Mouse (Mus musculus) lung, embryonic 16.5 days (tissue): Measurements from ENCODE around the gene Slc4a5. TPM values are rescaled to one million over a fixed set of nuclear protein-coding genes. Genes with fewer than 3 reads are reported as not detected.
A peak's percentile ranks its signal among the peaks of the same experiment; 100 is the strongest.

Experiments
- ATAC-seq: fragments of 200-750 bp; cut with Nextera tagmentation; 2 replicates; pipeline ENCODE4 v1.8.0; 2017; ENCODE audit warnings: low read depth, mild to moderate bottlenecking, moderate library complexity
- H3K27ac ChIP-seq: fragments of 300-500 bp; sonication (generic); 2 replicates; pipeline ENCODE4 v1.5.1; 2014; ENCODE audit warnings: mild to moderate bottlenecking, control low read depth, low read length
- H3K27me3 ChIP-seq: fragments of 300-500 bp; sonication (generic); 2 replicates; pipeline ENCODE4 v1.6.1; 2014; ENCODE audit warnings: low read depth, low read length, mixed read lengths; ENCODE audit not compliant: control insufficient read depth, insufficient read depth
- H3K36me3 ChIP-seq: fragments of 300-500 bp; sonication (generic); 2 replicates; pipeline ENCODE4 v1.6.1; 2014; ENCODE audit warnings: low read length; ENCODE audit not compliant: control insufficient read depth, insufficient read depth
- H3K4me1 ChIP-seq: fragments of 300-500 bp; sonication (generic); replicated peaks from 2 replicates; pipeline ENCODE4 v1.6.1; 2014; ENCODE audit warnings: low read length, mixed read lengths; ENCODE audit not compliant: control insufficient read depth, insufficient read depth
- H3K4me2 ChIP-seq: fragments of 300-500 bp; sonication (generic); 2 replicates; pipeline ENCODE4 v1.6.1; 2014; ENCODE audit warnings: low read depth, low read length, control low read depth
- H3K4me3 ChIP-seq: fragments of 300-500 bp; sonication (generic); 2 replicates; pipeline ENCODE4 v1.5.1; 2014; ENCODE audit warnings: mild to moderate bottlenecking, low read length, control low read depth
- H3K9ac ChIP-seq: fragments of 300-500 bp; sonication (generic); 2 replicates; pipeline ENCODE4 v1.6.1; 2014; ENCODE audit warnings: low read length, control low read depth
- H3K9me3 ChIP-seq: fragments of 300-500 bp; sonication (generic); 2 replicates; pipeline ENCODE4 v1.6.1; 2016; ENCODE audit warnings: low read length; ENCODE audit not compliant: control insufficient read depth
- WGBS: fragments of 180-500 bp; shearing (Covaris S2); extraction: QIAGEN DNeasy Blood & Tissue Kit; methylation state at CpG from one replicate; pipeline ENCODE4 v1.1.7; 2014; 5-methylcytosine and 5-hydroxymethylcytosine counted together
- polyA plus RNA-seq: library from polyadenylated mRNA; unstranded; fragments of >200 nt; fragmentation: Nextera tagmentation; extraction: Ambion mirVana; gene quantifications from 2 replicates; pipeline ENCODE4 v1.2.1, GENCODE M21; 2015

Gene Slc4a5
- polyA plus RNA-seq, 1 experiment from 2014 or later = 2.1 TPM

DNA sequence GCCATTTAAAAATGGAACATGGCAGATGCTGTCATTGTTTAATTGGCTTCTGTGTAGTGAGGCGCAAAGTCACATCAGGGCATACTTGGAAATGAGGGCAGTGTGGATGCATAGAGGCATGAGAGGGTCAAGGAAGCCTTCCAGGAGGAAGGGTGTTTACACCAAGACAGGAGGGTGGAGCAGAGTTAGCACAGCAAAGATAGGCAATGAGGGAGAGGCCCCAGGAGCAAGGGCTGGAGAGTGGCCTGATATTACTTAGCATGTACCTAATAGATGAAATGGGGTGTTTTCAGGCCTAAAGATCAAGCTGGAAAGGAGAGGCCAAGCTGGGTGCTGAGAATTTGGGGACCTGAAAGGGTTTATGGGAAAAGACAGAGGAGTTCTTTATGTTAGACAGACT lies 26.4 kb downstream of the Slc4a5 start:
- Histone ChIP-seq H3K36me3 (no peaks in the 10 kb centered on the region), H3K4me3 (no peak overlapping the region), H3K4me1 (peaks cover 13% of the 10 kb centered on the region), H3K27me3 (no peaks in the 10 kb centered on the region), H3K9ac (no peak overlapping the region), H3K4me2 (no peak overlapping the region), H3K27ac (peak overlapping the region; percentile 88), H3K9me3 (no peaks in the 10 kb centered on the region)
- 89% methylated on average over 1 of the region's 1 CpGs for WGBS
- no peak for ATAC-seq

DNA sequence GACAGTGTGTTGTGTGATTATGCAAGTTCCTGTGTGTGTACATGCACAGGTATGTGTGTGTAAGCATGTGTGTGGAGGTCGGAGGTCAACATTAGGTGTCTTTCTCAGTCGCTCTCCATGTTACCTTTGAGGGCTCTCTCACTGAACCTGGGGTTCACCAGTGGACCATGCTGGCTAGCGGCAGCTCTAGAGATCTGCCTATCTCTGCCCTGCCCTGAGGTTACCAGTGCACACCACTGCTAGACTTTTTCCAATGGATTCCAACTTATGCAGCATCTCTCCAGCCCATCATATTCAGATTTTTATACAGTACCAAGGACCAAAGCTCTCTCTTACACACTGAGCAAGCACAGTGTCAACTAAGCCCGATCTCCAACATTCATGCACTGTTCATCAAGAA lies 27.1 kb downstream of the Slc4a5 start:
- Histone ChIP-seq H3K4me2 (no peak overlapping the region), H3K4me1 (peaks cover 13% of the 10 kb centered on the region), H3K9me3 (no peaks in the 10 kb centered on the region), H3K27me3 (no peaks in the 10 kb centered on the region), H3K9ac (no peak overlapping the region), H3K27ac (no peak overlapping the region), H3K4me3 (no peak overlapping the region), H3K36me3 (no peaks in the 10 kb centered on the region)
- WGBS = 84% methylated on average over 4 of the region's 4 CpGs
- ATAC-seq = no peak

DNA sequence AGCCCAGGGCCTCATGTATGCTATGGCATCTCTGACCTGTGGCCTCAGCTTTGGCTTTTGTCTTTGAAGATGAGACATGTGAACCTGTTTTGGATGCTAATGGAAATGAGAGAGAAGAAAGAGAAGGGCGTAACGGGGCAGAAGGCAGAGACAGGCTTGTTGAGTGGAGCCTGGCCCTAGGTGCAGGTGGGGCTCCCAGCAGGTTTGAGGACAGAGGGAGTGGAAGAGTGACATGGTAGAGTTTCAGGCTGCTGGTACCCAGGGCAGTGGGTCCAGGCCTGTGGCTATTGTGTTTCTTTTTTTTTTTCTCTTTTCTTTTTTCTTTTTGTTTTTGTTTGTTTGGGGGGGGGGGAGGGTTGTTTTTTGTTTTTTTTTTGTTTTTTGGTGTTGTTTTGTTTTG lies 27.5 kb downstream of the Slc4a5 start:
- Histone ChIP-seq H3K9ac (no peak overlapping the region), H3K27me3 (no peaks in the 10 kb centered on the region), H3K9me3 (no peaks in the 10 kb centered on the region), H3K4me3 (no peak overlapping the region), H3K36me3 (no peaks in the 10 kb centered on the region), H3K4me1 (peaks cover 13% of the 10 kb centered on the region), H3K4me2 (no peak overlapping the region), H3K27ac (no peak overlapping the region)
- ATAC-seq = no peak
- WGBS = 92% methylated on average over 2 of the region's 2 CpGs

DNA sequence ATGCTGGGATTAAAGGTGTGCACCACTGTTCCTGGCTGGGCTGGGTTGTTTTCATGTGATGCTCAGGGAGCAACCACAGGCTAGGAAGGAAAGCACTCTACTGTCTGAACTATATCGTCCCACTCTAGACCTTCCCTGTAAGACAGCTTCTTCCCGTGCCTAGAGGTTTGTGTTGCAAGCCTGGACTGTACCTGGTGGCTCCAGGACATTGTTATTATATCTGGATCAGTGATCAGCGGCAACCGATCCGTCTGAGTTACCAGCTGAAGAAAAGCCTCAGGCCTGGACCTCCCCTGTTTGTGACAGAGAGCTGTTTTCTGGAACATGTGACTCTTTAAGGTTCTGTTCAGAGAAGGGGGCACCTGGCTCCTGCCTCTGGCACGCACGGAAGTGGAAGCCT lies 34.6 kb downstream of the Slc4a5 start:
- no peak overlapping the region for H3K27ac ChIP-seq
- no peaks in the 10 kb centered on the region for H3K4me1 ChIP-seq
- WGBS = 71% methylated on average over 7 of the region's 7 CpGs
- no peaks in the 10 kb centered on the region for H3K9me3 ChIP-seq
- H3K27me3 ChIP-seq = no peaks in the 10 kb centered on the region
- no peaks in the 10 kb centered on the region for H3K36me3 ChIP-seq
- no peak overlapping the region for H3K4me3 ChIP-seq
- no peak overlapping the region for H3K4me2 ChIP-seq
- H3K9ac ChIP-seq = no peak overlapping the region
- ATAC-seq = no peak

DNA sequence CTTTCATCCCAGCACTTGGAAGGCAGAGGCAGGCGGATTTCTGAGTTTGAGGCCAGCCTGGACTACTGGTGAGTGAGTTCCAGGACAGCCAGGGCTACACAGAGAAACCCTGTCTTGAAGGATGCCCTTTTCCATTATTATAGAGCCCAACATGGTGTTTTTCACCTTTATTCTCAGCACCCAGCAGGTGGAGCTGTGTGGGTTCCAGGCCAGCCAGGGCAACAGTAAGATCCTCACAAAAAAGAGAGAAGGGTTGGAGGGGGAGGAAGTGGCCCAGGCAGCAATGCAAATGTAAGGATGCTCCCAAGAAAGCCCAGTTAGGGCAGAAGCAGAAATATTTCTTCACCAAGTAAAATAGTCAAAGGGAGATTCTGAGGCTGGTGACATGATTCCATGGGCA lies 44.9 kb downstream of the Slc4a5 start:
- ATAC-seq = no peak
- no peak overlapping the region for H3K27ac ChIP-seq
- no peak overlapping the region for H3K9ac ChIP-seq
- WGBS = 76% methylated on average over 1 of the region's 1 CpGs
- no peaks in the 10 kb centered on the region for H3K27me3 ChIP-seq
- H3K4me2 ChIP-seq = no peak overlapping the region
- peaks cover 6% of the 10 kb centered on the region for H3K4me1 ChIP-seq
- H3K4me3 ChIP-seq = no peak overlapping the region
- H3K36me3 ChIP-seq = no peaks in the 10 kb centered on the region
- H3K9me3 ChIP-seq = no peaks in the 10 kb centered on the region

DNA sequence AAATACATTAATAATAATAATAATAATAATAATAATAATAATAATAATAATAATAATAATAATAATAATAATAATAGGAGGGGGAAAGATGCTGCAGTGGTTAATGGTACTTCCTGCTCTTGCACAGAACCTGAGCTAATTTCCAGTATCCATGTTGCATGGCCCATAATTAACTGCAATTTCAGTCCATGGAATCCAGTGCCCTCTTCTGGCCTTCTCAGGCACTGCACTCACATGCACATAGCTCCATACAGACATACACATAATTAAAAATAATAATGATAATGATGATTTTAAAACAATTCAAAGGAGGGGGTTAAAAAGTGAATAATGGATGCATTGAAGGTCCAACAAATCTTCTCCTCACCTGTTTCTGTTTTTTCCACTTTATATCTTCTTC lies 45.6 kb downstream of the Slc4a5 start:
- no peak overlapping the region for H3K27ac ChIP-seq
- no peak overlapping the region for H3K9ac ChIP-seq
- no peak overlapping the region for H3K4me2 ChIP-seq
- H3K4me1 ChIP-seq = peaks cover 6% of the 10 kb centered on the region
- H3K27me3 ChIP-seq = no peaks in the 10 kb centered on the region
- H3K36me3 ChIP-seq = no peaks in the 10 kb centered on the region
- H3K9me3 ChIP-seq = no peaks in the 10 kb centered on the region
- H3K4me3 ChIP-seq = no peak overlapping the region
- no peak for ATAC-seq

DNA sequence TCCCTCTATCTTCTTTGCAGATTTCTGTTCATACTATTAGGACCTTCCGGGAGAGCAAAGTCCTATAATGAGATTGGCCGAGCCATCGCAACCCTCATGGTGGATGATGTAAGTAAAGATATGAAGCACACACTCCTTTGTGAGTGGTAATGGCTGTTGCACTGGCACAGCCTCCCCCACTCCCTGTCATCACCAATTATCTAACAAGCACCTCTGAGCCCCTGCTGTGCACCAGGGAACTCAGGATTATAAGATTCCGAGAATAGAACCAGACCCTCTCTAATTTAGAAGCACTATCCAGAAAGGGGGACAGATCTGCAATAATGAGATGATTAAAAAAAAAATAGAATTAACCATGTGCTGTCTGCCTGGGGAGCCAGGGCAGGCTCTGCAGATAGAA lies 46.0 kb downstream of the Slc4a5 start:
- H3K9me3 ChIP-seq = no peaks in the 10 kb centered on the region
- no peak overlapping the region for H3K9ac ChIP-seq
- no peak for ATAC-seq
- H3K27ac ChIP-seq = no peak overlapping the region
- H3K36me3 ChIP-seq = no peaks in the 10 kb centered on the region
- H3K4me1 ChIP-seq = peaks cover 6% of the 10 kb centered on the region
- no peaks in the 10 kb centered on the region for H3K27me3 ChIP-seq
- 90% methylated on average over 4 of the region's 4 CpGs for WGBS
- H3K4me2 ChIP-seq = no peak overlapping the region
- no peak overlapping the region for H3K4me3 ChIP-seq

DNA sequence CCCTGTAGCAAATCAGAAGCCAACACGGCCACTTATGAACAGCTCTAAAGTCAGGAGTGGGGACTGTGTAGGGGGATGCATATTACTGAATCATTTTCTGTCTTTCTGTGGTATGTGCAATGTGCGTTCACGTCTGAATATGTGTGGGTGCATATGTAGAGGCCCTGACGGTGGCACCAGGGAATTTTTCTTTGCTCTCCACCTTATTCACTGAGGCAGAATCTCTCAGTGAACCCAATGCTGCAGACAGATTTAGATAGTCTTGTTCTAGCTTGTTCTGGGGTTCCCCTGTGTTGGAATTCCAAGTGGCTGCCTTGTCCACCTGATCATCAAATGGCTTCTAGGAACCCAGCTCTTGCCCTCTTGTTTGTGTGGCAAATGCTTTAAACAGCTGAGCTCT lies 48.0 kb downstream of the Slc4a5 start:
- H3K27ac ChIP-seq = peak overlapping the region; percentile 30; the same call in 1 of the 2 replicates
- peak overlapping the region; percentile 53; the same call in 1 of the 2 replicates for H3K9ac ChIP-seq
- peaks cover 6% of the 10 kb centered on the region for H3K4me1 ChIP-seq
- 44% methylated on average over 4 of the region's 4 CpGs for WGBS
- ATAC-seq = no peak
- peak overlapping the region; percentile 52; the same call in 1 of the 2 replicates for H3K4me3 ChIP-seq
- no peaks in the 10 kb centered on the region for H3K9me3 ChIP-seq
- peak overlapping the region; percentile 60 for H3K4me2 ChIP-seq
- no peaks in the 10 kb centered on the region for H3K36me3 ChIP-seq
- H3K27me3 ChIP-seq = no peaks in the 10 kb centered on the region

DNA sequence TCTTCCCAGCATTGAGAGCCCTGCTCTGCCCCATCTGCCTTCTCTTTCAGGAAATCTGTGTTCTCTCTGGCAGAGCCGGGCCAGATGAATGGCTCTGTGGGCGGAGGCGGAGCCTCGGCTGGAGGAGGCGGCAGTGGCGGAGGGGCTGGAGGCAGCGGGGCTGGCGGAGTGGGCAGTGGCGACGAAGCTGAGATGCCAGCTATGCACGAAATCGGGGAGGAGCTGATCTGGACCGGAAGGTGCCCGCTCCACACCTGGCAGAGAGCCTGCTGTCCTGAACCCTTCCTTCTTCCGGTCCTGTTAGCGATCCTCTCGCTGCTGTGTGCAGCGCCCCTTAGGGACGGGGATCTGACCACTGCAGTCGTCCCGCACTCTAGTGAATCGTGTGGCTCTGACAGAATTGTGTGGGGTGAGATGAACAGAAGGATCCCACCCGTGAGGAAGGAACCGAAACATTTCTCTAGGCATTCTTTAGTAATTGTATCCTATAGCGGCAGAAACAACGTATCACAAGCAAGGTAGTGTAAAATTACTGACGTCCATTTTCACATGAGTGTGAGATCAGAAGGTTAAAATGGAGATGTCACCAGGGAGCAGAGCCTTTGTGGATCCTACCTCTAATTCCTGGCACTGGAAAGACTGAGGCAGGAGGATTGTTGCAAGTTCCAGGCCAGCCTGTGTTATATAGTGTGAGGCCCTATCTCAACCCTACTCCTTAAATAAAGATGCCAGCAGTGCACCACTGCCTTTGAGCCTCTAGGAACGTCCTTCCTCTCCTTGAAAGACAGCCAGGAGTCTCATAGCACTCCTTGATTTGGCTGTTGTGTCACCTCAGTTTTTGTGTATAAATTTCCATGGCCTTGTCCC lies 48.7 kb downstream of the Slc4a5 start:
- no peaks in the 10 kb centered on the region for H3K9me3 ChIP-seq
- peak overlapping the region; percentile 66 for H3K9ac ChIP-seq
- H3K27me3 ChIP-seq = no peaks in the 10 kb centered on the region
- peak overlapping the region; percentile 77 for H3K27ac ChIP-seq
- H3K4me3 ChIP-seq = peak overlapping the region; percentile 52
- H3K4me2 ChIP-seq = peak overlapping the region; percentile 60
- no peaks in the 10 kb centered on the region for H3K36me3 ChIP-seq
- peak; percentile 95 for ATAC-seq
- peaks cover 6% of the 10 kb centered on the region for H3K4me1 ChIP-seq
- WGBS = 1% methylated on average over 27 of the region's 28 CpGs
